Mouse (Mus musculus) liver, embryonic 14.5 days (tissue): ENCODE results near the gene Tnk1. TPM values are rescaled to one million over a fixed set of nuclear protein-coding genes. Genes with fewer than 3 reads are reported as not detected.
A peak's percentile ranks its signal among the peaks of the same experiment; 100 is the strongest.

Source experiments
- ATAC-seq: fragments of 200-750 bp; cut with Nextera tagmentation; 2 replicates; pipeline ENCODE4 v1.8.0; 2017; ENCODE audit warnings: moderate number of reproducible peaks, mild to moderate bottlenecking, moderate library complexity; ENCODE audit not compliant: insufficient read depth
- DNase-seq, 3 experiments: peaks; one replicate each; pipeline ENCODE4 v3.0.0-alpha.2; 2012 to 2013; ENCODE audit warnings: low read depth in 3 of 3, low spot score in 3 of 3
- H3K27ac ChIP-seq: fragments of 300-500 bp; sonication (generic); 2 replicates; pipeline ENCODE4 v1.5.1; 2014; ENCODE audit warnings: moderate library complexity, mild to moderate bottlenecking, control low read depth, inconsistent platforms
- H3K27me3 ChIP-seq: fragments of 300-500 bp; sonication (generic); 2 replicates; pipeline ENCODE4 v1.6.1; 2014; ENCODE audit warnings: mild to moderate bottlenecking, low read length, moderate library complexity; ENCODE audit not compliant: control insufficient read depth, insufficient read depth
- H3K36me3 ChIP-seq: fragments of 300-500 bp; sonication (generic); replicated peaks from 2 replicates; pipeline ENCODE4 v1.6.1; 2014; ENCODE audit warnings: low read depth; ENCODE audit not compliant: control insufficient read depth, insufficient read depth
- H3K4me1 ChIP-seq, 2 experiments: fragments of 200-500 bp in 1 of 2; fragments of 300-500 bp in 1 of 2; sonication (generic) in 1 of 2; replicated peaks; 2 replicates each; pipeline ENCODE4 v1.6.1; 2012 to 2014; ENCODE audit warnings: antibody characterized with exemption in 1 of 2, inconsistent platforms in 1 of 2, low read length in 1 of 2; ENCODE audit not compliant: control insufficient read depth in 2 of 2, insufficient read depth in 2 of 2
- H3K4me2 ChIP-seq: fragments of 300-500 bp; sonication (generic); 2 replicates; pipeline ENCODE4 v1.6.1; 2014; ENCODE audit warnings: low read depth, mild to moderate bottlenecking, control low read depth, moderate library complexity
- H3K4me3 ChIP-seq, 2 experiments: fragments of 200-500 bp in 1 of 2; fragments of 300-500 bp in 1 of 2; sonication (generic) in 1 of 2; 2 replicates each; pipeline ENCODE4 v1.5.1; 2012 to 2014; ENCODE audit warnings: low read depth in 2 of 2, low read length in 2 of 2, mild to moderate bottlenecking in 2 of 2, control low read depth in 1 of 2, inconsistent platforms in 1 of 2, moderate library complexity in 1 of 2; ENCODE audit not compliant: insufficient read depth in 1 of 2
- H3K9ac ChIP-seq: fragments of 300-500 bp; sonication (generic); replicated peaks from 2 replicates; pipeline ENCODE4 v1.6.1; 2014; ENCODE audit warnings: mild to moderate bottlenecking, control low read depth, moderate library complexity
- H3K9me3 ChIP-seq: fragments of 300-500 bp; sonication (generic); 2 replicates; pipeline ENCODE4 v1.6.1; 2016; ENCODE audit warnings: low read length, mixed read lengths; ENCODE audit not compliant: control insufficient read depth
- CTCF ChIP-seq: IDR thresholded peaks from 2 replicates; pipeline ENCODE4 v1.5.1; 2016; ENCODE audit warnings: antibody characterized with exemption, low read depth, control low read depth
- EP300 ChIP-seq: IDR thresholded peaks from 2 replicates; pipeline ENCODE4 v1.6.1; 2016; ENCODE audit warnings: antibody characterized with exemption, low read depth
- WGBS: fragments of 180-500 bp; shearing (Covaris S2); extraction: QIAGEN DNeasy Blood & Tissue Kit; methylation state at CpG from one replicate; pipeline ENCODE4 v1.1.7; 2014; ENCODE audit not compliant: insufficient replicate concordance; 5-methylcytosine and 5-hydroxymethylcytosine counted together
- polyA plus RNA-seq, 2 experiments: library from polyadenylated mRNA; depleted of rRNA in 1 of 2; stranded (reverse) in 1 of 2; unstranded in 1 of 2; fragments of >200 nt; fragmentation: Nextera tagmentation in 1 of 2; extraction: Ambion mirVana in 1 of 2; gene quantifications; 2 replicates each; pipeline versions ENCODE4 v1.2.1 to v1.2.3; 2012 to 2014

The Tnk1 gene
- polyA plus RNA-seq, 2 experiments: 0.43 to 1.2 TPM

DNA sequence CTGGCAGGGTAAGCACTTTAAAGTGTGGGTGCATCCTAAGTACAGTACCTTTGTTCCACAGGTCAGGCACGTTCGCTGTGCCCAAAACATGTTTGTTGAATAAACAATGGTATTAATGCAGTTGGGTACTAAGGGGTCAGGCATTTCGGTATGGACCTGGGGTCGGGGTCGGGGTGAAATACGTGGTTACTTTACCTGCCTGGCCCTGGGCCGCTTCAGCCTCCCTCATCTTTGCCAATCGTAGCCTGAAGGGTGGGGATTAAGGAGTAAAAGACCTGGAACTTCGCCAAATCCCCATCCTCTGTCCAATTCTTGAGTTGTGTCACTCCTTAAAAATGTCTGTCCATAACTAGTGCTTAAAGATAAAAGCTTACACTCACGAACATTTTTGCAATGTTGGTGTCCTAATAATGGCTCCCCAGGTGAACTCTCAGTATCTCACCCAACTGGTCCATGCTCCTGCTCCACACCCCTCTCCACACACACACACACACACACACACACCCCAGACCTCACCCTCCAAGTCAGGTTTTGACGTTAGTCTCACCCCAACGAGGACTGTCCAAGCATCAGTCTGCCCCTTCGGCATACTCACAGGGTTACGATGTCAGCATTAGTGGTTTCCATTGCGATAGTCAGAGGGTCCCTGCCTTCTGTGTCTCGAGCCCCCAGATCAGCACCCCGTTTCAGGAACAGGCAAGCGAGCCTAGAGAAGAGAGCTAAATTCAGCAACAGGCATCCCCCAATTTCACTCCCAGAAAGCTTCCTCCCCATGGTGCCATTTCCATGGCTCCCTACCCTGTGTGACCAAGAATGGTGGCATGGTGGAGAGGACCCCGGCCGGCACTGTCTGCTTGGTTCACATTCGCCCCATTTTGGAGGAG is 23.5 kb upstream of the Tnk1 start:
- DNase-seq: no peak
- Histone ChIP-seq H3K27me3 (no peaks in the 10 kb centered on the region), H3K4me2 (peak overlapping the region; percentile 100), H3K9me3 (no peaks in the 10 kb centered on the region), H3K36me3 (no peaks in the 10 kb centered on the region), H3K4me1 (peaks cover 32 to 42% of the 10 kb centered on the region in 2 experiments), H3K27ac (no peak overlapping the region), H3K4me3 (peak overlapping the region; percentile 59 to 64; a peak in 3 of 4 replicates), H3K9ac (peak overlapping the region; percentile 18; the same call in 1 of the 2 replicates)
- TF ChIP-seq EP300 (no peak), CTCF (no peak)
- 68% methylated on average over 21 of the region's 21 CpGs for WGBS
- ATAC-seq: no peak

GRCm38 (mm10) chr11:69880853-69881603 is 22.5 kb upstream of the Tnk1 start, which contains the start of gene Kctd11:
Kctd11 (minus strand) TSS chr11:69881406.
- Histone ChIP-seq H3K27me3 (no peaks in the 10 kb centered on the region), H3K9ac (peak within 1 kb of the TSS; percentile 70), H3K27ac (peak within 1 kb of the TSS; percentile 67), H3K9me3 (no peaks in the 10 kb centered on the region), H3K4me1 (peaks cover 32 to 42% of the 10 kb centered on the region in 2 experiments), H3K4me3 (peak within 1 kb of the TSS; percentile 59 to 64), H3K4me2 (peak within 1 kb of the TSS; percentile 100), H3K36me3 (no peaks in the 10 kb centered on the region)
- DNase-seq (peak in 1 of 3 experiments; percentile 57), ATAC-seq (peak; percentile 67)
- WGBS: under 1% methylated on average over 46 of the region's 46 CpGs
- TF ChIP-seq EP300 (no peak), CTCF (peak; percentile 59)

GRCm38 (mm10) chr11:69880506-69880852 is 21.9 kb upstream of the Tnk1 start:
- no peaks in the 10 kb centered on the region for H3K27me3 ChIP-seq
- H3K4me1 ChIP-seq: peaks cover 37 to 45% of the 10 kb centered on the region in 2 experiments
- TF ChIP-seq EP300 (no peak), CTCF (peak; percentile 95)
- peak; percentile 39 for ATAC-seq
- WGBS: 1% methylated on average over 18 of the region's 18 CpGs
- no peaks in the 10 kb centered on the region for H3K9me3 ChIP-seq
- no peaks in the 10 kb centered on the region for H3K36me3 ChIP-seq
- H3K4me2 ChIP-seq: peak overlapping the region; percentile 100
- H3K9ac ChIP-seq: peak overlapping the region; percentile 70
- peak overlapping the region; percentile 59 to 64 for H3K4me3 ChIP-seq
- H3K27ac ChIP-seq: peak overlapping the region; percentile 67
- DNase-seq: peak in 2 of 3 experiments; percentile 55 to 72

DNA sequence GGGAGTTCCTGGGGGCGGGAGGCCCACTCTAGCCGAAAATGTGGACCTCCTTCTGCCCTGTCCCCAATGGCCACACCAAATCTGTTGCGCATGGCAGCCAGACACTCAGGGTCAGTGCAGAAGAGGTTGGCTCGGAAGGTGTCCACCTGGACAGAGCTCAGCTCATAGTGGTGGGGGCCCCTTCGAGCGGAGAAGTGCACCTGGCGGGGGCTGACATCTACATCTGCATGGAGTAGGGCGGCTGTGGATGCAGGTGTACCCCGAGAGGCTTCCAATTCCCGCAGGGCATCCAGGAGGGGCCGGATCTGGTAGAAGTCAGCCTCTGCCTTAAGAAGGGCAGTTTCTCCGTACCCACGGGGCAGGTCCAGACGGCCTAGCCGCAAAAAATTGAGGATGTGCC is 21.2 kb upstream of the Tnk1 start:
- Histone ChIP-seq H3K36me3 (no peaks in the 10 kb centered on the region), H3K27me3 (no peaks in the 10 kb centered on the region), H3K4me3 (peak overlapping the region in 1 of 2 experiments; percentile 64; a peak in 2 of 4 replicates), H3K27ac (peak overlapping the region; percentile 72), H3K4me2 (peak overlapping the region; percentile 100), H3K9me3 (no peaks in the 10 kb centered on the region), H3K9ac (0 out of 2 replicates have a peak overlapping the region, but pooled peaks have one; percentile 7), H3K4me1 (peaks cover 41 to 52% of the 10 kb centered on the region in 2 experiments)
- TF ChIP-seq EP300 (no peak), CTCF (no peak)
- 74% methylated on average over 15 of the region's 15 CpGs for WGBS
- DNase-seq (no peak), ATAC-seq (no peak)

- 14% methylated on average over 6 of the region's 6 CpGs for WGBS
- H3K4me1 ChIP-seq: peaks cover 43 to 55% of the 10 kb centered on the region in 2 experiments
- no peaks in the 10 kb centered on the region for H3K27me3 ChIP-seq
- H3K9ac ChIP-seq: peak overlapping the region; percentile 31
- no peak overlapping the region; a peak in 1 of 4 replicates for H3K4me3 ChIP-seq
- no peaks in the 10 kb centered on the region for H3K9me3 ChIP-seq
- ATAC-seq (peak; percentile 72), DNase-seq (no peak)
- peak overlapping the region; percentile 72 for H3K27ac ChIP-seq
- no peaks in the 10 kb centered on the region for H3K36me3 ChIP-seq
- H3K4me2 ChIP-seq: peak overlapping the region; percentile 100
- TF ChIP-seq CTCF (no peak), EP300 (peak; percentile 52; the same call in 1 of the 2 replicates)
Measured at GRCm38 (mm10) chr11:69878952-69879351, 20.4 kb upstream of the Tnk1 start.
